Mouse (Mus musculus): ENCODE data around the gene Nos1.

DNA sequence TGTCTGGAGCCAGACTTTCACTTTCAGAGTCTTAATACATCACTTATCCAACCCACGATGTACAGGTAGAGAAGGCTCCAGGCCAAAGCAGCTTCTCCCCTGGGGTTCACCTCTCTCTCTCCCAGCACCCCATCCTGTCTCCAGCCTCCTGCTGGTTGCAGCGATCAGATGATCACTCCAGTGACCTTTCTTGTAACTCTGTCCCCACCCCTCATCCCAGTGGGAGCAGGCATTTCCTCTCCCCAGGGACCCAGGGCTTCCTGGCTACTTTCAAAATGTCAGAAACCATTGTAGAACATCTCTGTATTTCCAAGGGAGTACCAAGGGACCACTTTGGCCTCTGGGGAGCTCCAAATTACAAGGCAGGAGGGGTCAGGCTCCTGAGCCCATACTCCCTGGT is 104.2 kb downstream of the Nos1 start:
- TF ChIP-seq GATA1 (IDR thresholded peaks at IDR 0.05; ENCODE audit: low read length) (no peak), TAL1 (IDR thresholded peaks at IDR 0.05; ENCODE audit: low read length) (no peak)

All from erythroblast, embryonic 14.5 days (primary cell).